Mouse (Mus musculus) heart, adult 2 months (tissue): ENCODE measurements around the gene Pxylp1.

Experiments
- CTCF ChIP-seq: fragments of 200-600 bp; IDR thresholded peaks from 2 replicates; pipeline ENCODE4 v1.8.1; 2022; ENCODE audit warnings: antibody characterized with exemption, mild to moderate bottlenecking, moderate library complexity
- EP300 ChIP-seq: fragments of 200-500 bp; IDR thresholded peaks from 2 replicates; pipeline ENCODE4 v1.6.1; 2011; ENCODE audit warnings: low read depth, low read length, control low read depth; ENCODE audit not compliant: insufficient read depth
- POLR2A ChIP-seq: fragments of 200-500 bp; IDR thresholded peaks from 2 replicates; pipeline ENCODE4 v1.6.1; 2011; ENCODE audit warnings: mild to moderate bottlenecking, low read depth, low read length, control low read depth; ENCODE audit not compliant: insufficient read depth

DNA sequence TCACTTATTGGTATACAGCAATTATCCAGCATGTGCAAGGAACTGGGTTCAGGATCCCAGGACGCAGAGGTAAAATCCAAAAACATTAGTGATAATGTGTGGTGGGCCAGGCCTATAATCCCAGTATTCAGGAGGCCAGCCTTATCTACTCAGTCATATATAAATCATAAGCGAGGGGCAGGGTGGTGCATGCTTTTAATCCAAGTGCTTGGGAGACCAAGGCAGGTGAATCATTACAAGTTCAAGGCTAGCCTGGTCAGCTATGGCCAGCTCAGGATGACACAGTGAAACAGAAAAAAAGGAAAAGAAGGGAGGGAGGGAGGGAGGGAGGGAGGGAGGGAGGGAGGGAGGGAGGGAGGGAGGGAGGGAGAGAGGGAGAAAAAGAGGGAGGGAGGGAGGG lies 97.9 kb downstream of the Pxylp1 start:
- no peak for TF ChIP-seq CTCF
- no peak for TF ChIP-seq POLR2A
- no peak for TF ChIP-seq EP300
